Mouse (Mus musculus) lung, adult 10 weeks (tissue): ENCODE results near the gene Ocrl. TPM values are rescaled to one million over a fixed set of nuclear protein-coding genes. Genes with fewer than 3 reads are reported as not detected.

Experiments
- polyA plus RNA-seq: library from polyadenylated mRNA; stranded (reverse); fragments of 350-450 nt; fragmentation: Illumina TruSeq; extraction: RNeasy Lipid Tissue Mini Kit (QIAGEN cat#74804); gene quantifications from one replicate; pipeline ENCODE4 v1.2.3, GENCODE M21; 2014; ENCODE audit warnings: low read depth, low replicate concordance; ENCODE audit not compliant: insufficient read depth

Gene Ocrl
- polyA plus RNA-seq: 7.5 TPM

GRCm38 (mm10) chrX:47912306-47912792, at the start of gene Ocrl:
Gene Ocrl, plus strand, starts transcription at chrX:47912387.

DNA sequence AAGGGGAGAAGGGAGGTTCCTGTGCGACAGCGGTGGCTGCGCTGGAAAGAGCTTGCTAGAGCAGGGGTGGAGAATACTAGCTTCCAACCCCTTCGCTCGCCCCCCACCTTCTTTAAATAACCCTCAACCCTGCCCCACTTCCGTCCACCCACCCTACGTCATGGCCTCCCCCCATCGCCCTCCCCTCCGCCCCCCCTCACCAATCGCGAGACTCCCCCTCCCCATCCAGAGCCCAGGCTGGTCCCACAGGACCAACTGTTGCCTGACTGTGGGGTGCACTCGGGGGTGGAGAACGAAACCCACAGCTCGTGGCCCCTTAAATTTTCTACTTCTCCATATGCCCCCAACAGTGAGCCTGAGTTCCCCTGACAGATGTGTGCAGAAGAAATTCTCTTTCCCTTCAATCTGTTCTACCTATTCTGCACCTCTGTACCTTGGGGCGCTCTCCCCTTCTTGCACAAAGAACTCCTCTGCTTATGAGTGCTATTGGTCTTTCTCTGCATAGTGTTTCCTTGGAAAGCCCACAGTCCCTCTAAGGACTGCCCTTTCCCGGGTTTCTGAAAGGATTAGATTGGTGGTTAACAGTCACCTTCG, 19.7 kb upstream of the Ocrl start, which contains the start of gene Smarca1:
Gene Smarca1 (minus strand): TSS at position 544 of the 594 bp plus-strand sequence.

Other genes with a start within 250 kb of the Ocrl start
- 0.68 TPM for gene Smarca1, start 19.4 kb upstream of the Ocrl start, polyA plus RNA-seq
- 17.7 TPM for gene Apln, start 122.5 kb downstream of the Ocrl start, polyA plus RNA-seq
- gene Xpnpep2, start 196.3 kb downstream of the Ocrl start, polyA plus RNA-seq: 4.1 TPM
- 16.1 TPM for gene Sash3, start 234.0 kb downstream of the Ocrl start, polyA plus RNA-seq